Mouse (Mus musculus) thymus, postnatal 0 days (tissue): Measurements from ENCODE around the gene Olfr1155. TPM values are rescaled to one million over a fixed set of nuclear protein-coding genes. Genes with fewer than 3 reads are reported as not detected.

ENCODE experiments used
- DNase-seq: peaks from one replicate; pipeline ENCODE4 v3.0.0-alpha.2; 2015; ENCODE audit warnings: low spot score
- polyA plus RNA-seq: library from polyadenylated mRNA; unstranded; fragments of >200 nt; fragmentation: Nextera tagmentation; extraction: Ambion mirVana; gene quantifications from 2 replicates; pipeline ENCODE4 v1.2.1, GENCODE M21; 2015

Olfr1155 gene
- polyA plus RNA-seq, result not detected in 2 replicates

GRCm38 (mm10) chr2:87945037-87945436 is at the start of gene Olfr1155:
Gene Olfr1155, minus strand, starts transcription at chr2:87945137.
- no peak for DNase-seq

GRCm38 (mm10) chr2:87989813-87990212 is 44.9 kb upstream of the Olfr1155 start, which contains the start of gene Olfr1158:
Gene Olfr1158, plus strand, starts transcription at chr2:87990113.
- DNase-seq, result no peak

- no peak for DNase-seq
These were observed 29.6 kb upstream of the Olfr1155 start, which contains the start of gene Olfr74 for GRCm38 (mm10) chr2:87974563-87974962. Gene Olfr74, minus strand, starts transcription at chr2:87974663.

- DNase-seq, result no peak
These were observed 23.3 kb upstream of the Olfr1155 start, which contains the start of gene Olfr1157 for GRCm38 (mm10) chr2:87968199-87968598. Gene Olfr1157, minus strand, starts transcription at chr2:87968299.

- DNase-seq, result no peak
These were observed 8.1 kb upstream of the Olfr1155 start, which contains the start of gene Olfr1156 for GRCm38 (mm10) chr2:87953000-87953399. Gene Olfr1156, minus strand, starts transcription at chr2:87953100.

- no peak for DNase-seq
These were observed 39.9 kb downstream of the Olfr1155 start, which contains the start of gene Olfr1154 for GRCm38 (mm10) chr2:87905066-87905465. Gene Olfr1154, minus strand, starts transcription at chr2:87905166.

GRCm38 (mm10) chr2:87894662-87895061 is 50.3 kb downstream of the Olfr1155 start, which contains the start of gene Olfr1153:
Gene Olfr1153, plus strand, starts transcription at chr2:87894962.
- DNase-seq, result no peak

Other genes with a start within 250 kb of the Olfr1155 start
- not detected in 2 replicates for gene Olfr1137, start 232.0 kb downstream of the Olfr1155 start, polyA plus RNA-seq
- not detected in 2 replicates for gene Olfr1138, start 205.2 kb downstream of the Olfr1155 start, polyA plus RNA-seq
- gene Olfr1140, start 201.4 kb downstream of the Olfr1155 start, polyA plus RNA-seq, result not detected in 2 replicates
- not detected in 2 replicates for gene Olfr1141, start 191.1 kb downstream of the Olfr1155 start, polyA plus RNA-seq
- gene Olfr152, start 165.7 kb downstream of the Olfr1155 start, polyA plus RNA-seq, result not detected in 2 replicates
- gene Olfr1143, start 144.5 kb downstream of the Olfr1155 start, polyA plus RNA-seq, result not detected in 2 replicates
- gene Olfr1145, start 135.3 kb downstream of the Olfr1155 start, polyA plus RNA-seq, result not detected in 2 replicates
- not detected in 2 replicates for gene Olfr1148, start 114.6 kb downstream of the Olfr1155 start, polyA plus RNA-seq
- not detected in 2 replicates for gene Olfr1150-ps1, start 101.1 kb downstream of the Olfr1155 start, polyA plus RNA-seq
- gene Olfr1151, start 89.3 kb downstream of the Olfr1155 start, polyA plus RNA-seq, result not detected in 2 replicates
- gene Olfr1152, start 78.6 kb downstream of the Olfr1155 start, polyA plus RNA-seq, result not detected in 2 replicates
- not detected in 2 replicates for gene Olfr1153, start 50.2 kb downstream of the Olfr1155 start, polyA plus RNA-seq
- not detected in 2 replicates for gene Olfr1154, start 40.0 kb downstream of the Olfr1155 start, polyA plus RNA-seq
- gene Olfr1156, start 8.0 kb upstream of the Olfr1155 start, polyA plus RNA-seq, result not detected in 2 replicates
- not detected in 2 replicates for gene Olfr1157, start 23.2 kb upstream of the Olfr1155 start, polyA plus RNA-seq
- not detected in 2 replicates for gene Olfr74, start 29.5 kb upstream of the Olfr1155 start, polyA plus RNA-seq
- not detected in 2 replicates for gene Olfr1158, start 45.0 kb upstream of the Olfr1155 start, polyA plus RNA-seq
- not detected in 2 replicates for gene Olfr1160, start 63.1 kb upstream of the Olfr1155 start, polyA plus RNA-seq
- not detected in 2 replicates for gene Olfr1161, start 77.6 kb upstream of the Olfr1155 start, polyA plus RNA-seq
- not detected in 2 replicates for gene Olfr73, start 92.6 kb upstream of the Olfr1155 start, polyA plus RNA-seq
- not detected in 2 replicates for gene Olfr1162, start 106.0 kb upstream of the Olfr1155 start, polyA plus RNA-seq
- gene Olfr1163, start 126.7 kb upstream of the Olfr1155 start, polyA plus RNA-seq, result not detected in 2 replicates
- gene Olfr1164, start 148.8 kb upstream of the Olfr1155 start, polyA plus RNA-seq, result not detected in 2 replicates
- gene Olfr1166, start 183.1 kb upstream of the Olfr1155 start, polyA plus RNA-seq, result not detected in 2 replicates
- 0.12 TPM in 1 of 2 replicates, not detected in the other for gene Olfr1167, start 210.1 kb upstream of the Olfr1155 start, polyA plus RNA-seq
- gene Olfr1168, start 236.7 kb upstream of the Olfr1155 start, polyA plus RNA-seq, result not detected in 2 replicates